Mouse (Mus musculus) naive thymus-derived CD4-positive, alpha-beta T cell, adult 2 months (primary cell): ENCODE data around the gene Endov.

Experiments
- DNase-seq: peaks from one replicate; pipeline ENCODE4 v3.0.0-alpha.2; 2011; ENCODE audit warnings: low read depth

Gene Endov

GRCm38 (mm10) chr11:119490861-119491689 lies at the start of gene Endov:
Gene Endov (plus strand): TSS chr11:119491347.
- DNase-seq: peak; percentile 98

GRCm38 (mm10) chr11:119442199-119442598 lies 48.9 kb upstream of the Endov start:
- peak; percentile 35 for DNase-seq

GRCm38 (mm10) chr11:119443442-119443841 lies 47.7 kb upstream of the Endov start:
- no peak for DNase-seq

- no peak for DNase-seq
Observed at GRCm38 (mm10) chr11:119456097-119456496, 35.0 kb upstream of the Endov start.

GRCm38 (mm10) chr11:119477876-119478275 lies 13.3 kb upstream of the Endov start:
- DNase-seq: no peak

GRCm38 (mm10) chr11:119491690-119492087 lies 542 bp downstream of the Endov start:
- DNase-seq: no peak

GRCm38 (mm10) chr11:119492830-119493229 lies 1.7 kb downstream of the Endov start:
- peak; percentile 18 for DNase-seq

- no peak for DNase-seq
Observed at GRCm38 (mm10) chr11:119493516-119493915, 2.4 kb downstream of the Endov start.

- no peak for DNase-seq
Observed at GRCm38 (mm10) chr11:119496147-119496546, 5.0 kb downstream of the Endov start.

GRCm38 (mm10) chr11:119497451-119497850 lies 6.3 kb downstream of the Endov start:
- DNase-seq: no peak

- DNase-seq: no peak
Observed at GRCm38 (mm10) chr11:119499297-119499696, 8.2 kb downstream of the Endov start.

GRCm38 (mm10) chr11:119500011-119500410 lies 8.9 kb downstream of the Endov start:
- DNase-seq: no peak

GRCm38 (mm10) chr11:119503675-119504074 lies 12.5 kb downstream of the Endov start:
- DNase-seq: peak; percentile 72

- no peak for DNase-seq
Observed at GRCm38 (mm10) chr11:119506386-119506785, 15.2 kb downstream of the Endov start.

- DNase-seq: no peak
Observed at GRCm38 (mm10) chr11:119507772-119508171, 16.6 kb downstream of the Endov start.

GRCm38 (mm10) chr11:119509165-119509776 lies 18.1 kb downstream of the Endov start:
- DNase-seq: no peak

GRCm38 (mm10) chr11:119513038-119513659 lies 22.0 kb downstream of the Endov start:
- no peak for DNase-seq

GRCm38 (mm10) chr11:119514108-119514860 lies 23.1 kb downstream of the Endov start:
- DNase-seq: no peak

GRCm38 (mm10) chr11:119514967-119515636 lies 24.0 kb downstream of the Endov start:
- no peak for DNase-seq

GRCm38 (mm10) chr11:119515823-119516676 lies 24.9 kb downstream of the Endov start:
- no peak for DNase-seq
